Mouse (Mus musculus) heart, embryonic 11.5 days (tissue): Measurements from ENCODE around the gene Pigh. TPM values are rescaled to one million over a fixed set of nuclear protein-coding genes. Genes with fewer than 3 reads are reported as not detected.

ENCODE experiments used
- ATAC-seq: fragments of 200-750 bp; cut with Nextera tagmentation; replicated peaks from 2 replicates; pipeline ENCODE4 v1.8.0; 2017; ENCODE audit warnings: moderate library complexity; ENCODE audit not compliant: insufficient number of reproducible peaks, low FRiP score, low TSS enrichment
- H3K27ac ChIP-seq: fragments of 300-500 bp; sonication (generic); 2 replicates; pipeline ENCODE4 v1.5.1; 2014; ENCODE audit warnings: mild to moderate bottlenecking, low read depth, low read length
- H3K27me3 ChIP-seq: fragments of 300-500 bp; sonication (generic); 2 replicates; pipeline ENCODE4 v1.6.1; 2014; ENCODE audit warnings: mild to moderate bottlenecking, low read length, mixed read lengths; ENCODE audit not compliant: control insufficient read depth, insufficient read depth
- H3K36me3 ChIP-seq: fragments of 300-500 bp; sonication (generic); 2 replicates; pipeline ENCODE4 v1.6.1; 2014; ENCODE audit warnings: mild to moderate bottlenecking, low read length, moderate library complexity, mixed read lengths; ENCODE audit not compliant: control insufficient read depth, insufficient read depth
- H3K4me1 ChIP-seq: fragments of 300-500 bp; sonication (generic); 2 replicates; pipeline ENCODE4 v1.6.1; 2014; ENCODE audit warnings: low read length; ENCODE audit not compliant: control insufficient read depth, insufficient read depth
- H3K4me2 ChIP-seq: fragments of 300-500 bp; sonication (generic); 2 replicates; pipeline ENCODE4 v1.6.1; 2014; ENCODE audit warnings: mild to moderate bottlenecking, moderate library complexity
- H3K4me3 ChIP-seq: fragments of 300-500 bp; sonication (generic); 2 replicates; pipeline ENCODE4 v1.5.1; 2014; ENCODE audit warnings: low read depth, low read length
- H3K9ac ChIP-seq: fragments of 300-500 bp; sonication (generic); 2 replicates; pipeline ENCODE4 v1.6.1; 2014; ENCODE audit warnings: mild to moderate bottlenecking, low read depth, low read length, moderate library complexity
- H3K9me3 ChIP-seq: fragments of 300-500 bp; sonication (generic); replicated peaks from 2 replicates; pipeline ENCODE4 v1.6.1; 2016; ENCODE audit warnings: low read length; ENCODE audit not compliant: control insufficient read depth
- WGBS: fragments of 180-500 bp; shearing (Covaris S2); extraction: QIAGEN DNeasy Blood & Tissue Kit; methylation state at CpG from one replicate; pipeline ENCODE4 v1.1.7; 2014; ENCODE audit not compliant: insufficient replicate concordance; 5-methylcytosine and 5-hydroxymethylcytosine counted together
- polyA plus RNA-seq: library from polyadenylated mRNA; unstranded; fragments of >200 nt; fragmentation: Nextera tagmentation; extraction: Ambion mirVana; gene quantifications from 2 replicates; pipeline ENCODE4 v1.2.1, GENCODE M21; 2014

Pigh gene
- polyA plus RNA-seq, 1 experiment from 2014 or later = 17.7 TPM

DNA sequence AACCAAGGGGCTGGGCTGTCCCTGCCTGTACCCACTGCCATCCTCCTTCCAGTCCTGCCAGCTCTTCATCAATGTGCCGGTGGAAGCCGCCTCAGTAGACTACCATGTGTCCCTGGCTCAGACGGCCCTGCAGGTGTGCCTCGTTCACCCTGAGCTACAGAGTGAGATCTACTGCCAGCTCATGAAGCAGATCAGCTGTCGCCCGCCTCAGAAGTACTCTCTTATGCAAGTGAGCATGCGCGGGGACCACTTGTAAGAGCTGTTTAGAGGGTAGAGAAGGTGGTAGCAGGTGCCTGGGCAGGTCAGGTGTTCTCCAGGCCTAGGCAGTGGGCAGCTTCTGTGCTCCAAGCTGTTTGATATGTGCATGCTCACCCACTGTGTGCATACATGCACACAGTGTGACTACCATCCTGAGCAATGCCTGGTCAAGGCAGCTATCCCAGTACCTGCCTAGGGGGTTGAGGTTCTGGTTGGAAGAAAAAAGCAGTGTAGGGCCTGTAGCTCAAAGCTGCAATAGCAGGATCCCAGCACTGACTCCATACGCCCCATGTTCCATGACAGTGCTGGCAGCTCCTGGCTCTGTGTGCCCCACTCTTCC is 18.6 kb downstream of the Pigh start:
- H3K4me3 ChIP-seq = no peak overlapping the region
- H3K4me2 ChIP-seq = no peak overlapping the region
- H3K27me3 ChIP-seq = no peaks in the 10 kb centered on the region
- H3K9me3 ChIP-seq = no peaks in the 10 kb centered on the region
- no peak for ATAC-seq
- 82% methylated on average over 9 of the region's 9 CpGs for WGBS
- H3K36me3 ChIP-seq = peaks cover 18% of the 10 kb centered on the region
- H3K4me1 ChIP-seq = no peaks in the 10 kb centered on the region
- no peak overlapping the region for H3K9ac ChIP-seq
- H3K27ac ChIP-seq = no peak overlapping the region

- Histone ChIP-seq H3K9ac (no peak overlapping the region), H3K4me3 (no peak overlapping the region), H3K4me2 (no peak overlapping the region), H3K36me3 (peaks cover 15% of the 10 kb centered on the region), H3K27ac (no peak overlapping the region), H3K9me3 (no peaks in the 10 kb centered on the region), H3K4me1 (no peaks in the 10 kb centered on the region), H3K27me3 (no peaks in the 10 kb centered on the region)
- no peak for ATAC-seq
- WGBS = 85% methylated on average over 6 of the region's 6 CpGs
These were observed 19.5 kb downstream of the Pigh start for GRCm38 (mm10) chr12:79069916-79070315.

- no peak overlapping the region for H3K9ac ChIP-seq
- no peak overlapping the region for H3K27ac ChIP-seq
- H3K4me1 ChIP-seq = no peaks in the 10 kb centered on the region
- peaks cover 12% of the 10 kb centered on the region for H3K36me3 ChIP-seq
- H3K9me3 ChIP-seq = no peaks in the 10 kb centered on the region
- no peak overlapping the region for H3K4me3 ChIP-seq
- H3K27me3 ChIP-seq = no peaks in the 10 kb centered on the region
- 82% methylated on average over 6 of the region's 6 CpGs for WGBS
- ATAC-seq = no peak
- H3K4me2 ChIP-seq = no peak overlapping the region
These were observed 20.3 kb downstream of the Pigh start for GRCm38 (mm10) chr12:79069187-79069608.

- no peak overlapping the region for H3K9ac ChIP-seq
- no peaks in the 10 kb centered on the region for H3K4me1 ChIP-seq
- no peak overlapping the region for H3K27ac ChIP-seq
- no peak overlapping the region for H3K4me3 ChIP-seq
- no peak for ATAC-seq
- H3K4me2 ChIP-seq = no peak overlapping the region
- peaks cover 10% of the 10 kb centered on the region for H3K36me3 ChIP-seq
- 90% methylated on average over 11 of the region's 11 CpGs for WGBS
- H3K27me3 ChIP-seq = no peaks in the 10 kb centered on the region
- no peaks in the 10 kb centered on the region for H3K9me3 ChIP-seq
These were observed 21.1 kb downstream of the Pigh start for GRCm38 (mm10) chr12:79068306-79068705.

DNA sequence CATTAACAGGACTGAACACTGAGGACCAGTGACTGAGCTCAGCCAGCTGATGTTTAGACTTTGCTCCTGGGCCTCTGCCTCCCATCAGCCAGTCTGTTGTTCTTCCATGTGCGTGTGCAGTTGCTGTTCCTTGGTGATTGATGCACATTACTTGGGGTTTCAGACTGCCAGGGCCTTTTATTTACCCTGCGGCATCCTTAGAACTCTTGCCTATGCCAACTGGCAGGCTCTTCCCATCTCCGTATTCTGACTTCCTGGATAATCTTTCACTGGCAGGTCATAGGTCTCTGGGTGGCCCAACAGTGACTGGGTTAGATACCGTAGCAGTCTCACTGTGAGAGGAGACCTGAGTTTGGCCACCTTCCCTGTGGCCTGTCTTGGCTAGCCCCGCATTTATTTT is 21.9 kb downstream of the Pigh start:
- Histone ChIP-seq H3K4me2 (no peak overlapping the region), H3K9ac (no peak overlapping the region), H3K4me1 (no peaks in the 10 kb centered on the region), H3K9me3 (no peaks in the 10 kb centered on the region), H3K27me3 (no peaks in the 10 kb centered on the region), H3K36me3 (peaks cover 10% of the 10 kb centered on the region), H3K4me3 (no peak overlapping the region), H3K27ac (no peak overlapping the region)
- ATAC-seq = no peak
- WGBS = 86% methylated on average over 5 of the region's 5 CpGs

DNA sequence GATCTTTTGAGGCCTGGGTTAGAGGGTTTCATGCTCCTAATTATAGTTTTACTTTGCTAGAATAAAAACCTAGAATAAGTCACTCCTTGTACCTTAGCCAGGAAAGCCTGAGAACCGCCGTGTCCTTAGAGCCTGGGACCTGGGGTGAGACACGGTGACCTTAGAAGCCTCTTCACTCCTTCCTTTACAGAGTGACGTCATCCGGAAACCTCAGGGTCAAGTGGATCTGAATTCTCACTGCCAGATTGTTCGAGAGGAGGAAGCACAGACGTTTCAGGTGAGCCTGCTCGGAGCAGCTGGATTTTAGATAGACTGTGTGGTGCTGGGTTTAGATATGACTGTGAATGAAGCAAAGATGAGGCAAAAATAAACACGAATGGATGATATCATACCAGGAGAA is 23.0 kb downstream of the Pigh start:
- no peak for ATAC-seq
- Histone ChIP-seq H3K9me3 (no peaks in the 10 kb centered on the region), H3K4me3 (no peak overlapping the region), H3K4me1 (no peaks in the 10 kb centered on the region), H3K36me3 (peaks cover 10% of the 10 kb centered on the region), H3K27me3 (no peaks in the 10 kb centered on the region), H3K4me2 (no peak overlapping the region), H3K9ac (no peak overlapping the region), H3K27ac (no peak overlapping the region)
- 73% methylated on average over 9 of the region's 9 CpGs for WGBS

DNA sequence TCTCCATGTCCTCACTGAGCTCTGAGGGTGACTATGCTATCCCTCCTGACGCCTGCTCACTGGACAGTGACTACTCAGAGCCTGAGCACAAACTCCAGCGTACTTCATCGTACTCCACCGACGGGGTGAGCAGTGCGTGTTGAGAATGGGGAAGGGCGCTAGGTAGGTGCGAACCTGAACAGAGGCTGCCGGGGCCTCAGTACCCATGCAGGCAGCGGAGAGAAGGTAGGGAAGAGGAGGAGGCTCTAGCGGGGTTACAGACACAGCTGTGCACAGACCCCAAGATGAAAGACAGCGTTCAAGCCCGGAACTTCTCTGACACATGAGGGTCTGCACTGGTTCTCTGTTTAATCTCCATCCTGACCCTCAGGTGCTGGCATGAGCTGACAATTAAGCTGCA is 25.0 kb downstream of the Pigh start:
- 81% methylated on average over 13 of the region's 13 CpGs for WGBS

DNA sequence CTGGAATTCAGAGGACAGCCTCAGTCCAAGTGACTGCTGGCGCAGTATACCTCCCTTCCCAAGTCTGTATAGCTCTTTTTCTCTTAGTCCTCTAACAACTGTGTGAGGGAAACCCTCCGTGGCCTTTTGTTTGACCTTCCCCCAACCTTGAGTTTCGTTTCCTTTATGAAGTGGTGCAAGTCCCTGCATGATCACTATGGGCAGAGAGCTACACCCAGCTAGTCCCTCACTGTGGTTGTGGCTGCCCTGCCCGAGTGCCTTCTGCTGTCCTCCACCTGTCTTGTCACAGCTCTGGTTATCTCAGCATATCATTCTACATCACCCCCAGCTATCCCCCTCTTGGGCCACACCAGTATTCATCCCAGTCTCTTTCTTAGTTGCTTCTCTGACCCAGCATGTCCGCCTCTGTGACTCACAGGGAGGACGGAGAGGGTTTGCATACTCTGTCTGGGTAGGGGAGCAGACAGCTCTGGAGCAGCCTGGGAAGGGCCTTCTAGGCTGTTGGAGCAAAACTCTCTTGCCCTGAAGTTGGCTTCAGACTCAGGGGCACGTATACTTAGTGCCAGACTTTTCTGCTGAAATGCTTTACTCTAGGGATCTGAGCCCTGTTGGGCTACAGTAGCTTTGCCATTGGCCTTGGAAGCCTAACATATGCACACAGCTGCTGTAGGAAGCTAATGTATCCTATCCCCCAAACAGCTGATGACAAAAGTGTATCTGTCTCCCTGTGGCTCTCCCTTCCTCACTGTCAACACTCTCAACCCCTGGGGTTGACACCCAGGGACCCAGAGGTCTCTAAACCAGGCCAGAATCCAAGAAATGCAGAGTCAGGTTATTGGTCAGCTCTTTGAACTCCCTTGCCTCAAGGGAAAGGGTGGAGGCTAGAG is 28.4 kb downstream of the Pigh start:
- WGBS = 66% methylated on average over 7 of the region's 7 CpGs
- no peak for ATAC-seq

More for the DNA sequence above, 25.0 kb downstream of the Pigh start:
- peaks cover 8% of the 10 kb centered on the region; the same call in 1 of the 2 replicates for H3K36me3 ChIP-seq
- no peaks in the 10 kb centered on the region for H3K27me3 ChIP-seq
- no peak for ATAC-seq
- H3K27ac ChIP-seq = no peak overlapping the region
- H3K9me3 ChIP-seq = no peaks in the 10 kb centered on the region
- H3K9ac ChIP-seq = no peak overlapping the region
- peaks cover 8% of the 10 kb centered on the region for H3K4me1 ChIP-seq
- H3K4me3 ChIP-seq = no peak overlapping the region
- no peak overlapping the region for H3K4me2 ChIP-seq

More for the DNA sequence above, 28.4 kb downstream of the Pigh start:
- H3K27me3 ChIP-seq = no peaks in the 10 kb centered on the region
- no peaks in the 10 kb centered on the region for H3K36me3 ChIP-seq
- peaks cover 8% of the 10 kb centered on the region for H3K4me1 ChIP-seq
- no peaks in the 10 kb centered on the region for H3K9me3 ChIP-seq
- no peak overlapping the region for H3K4me2 ChIP-seq
- H3K4me3 ChIP-seq = no peak overlapping the region
- 0 out of 2 replicates have a peak overlapping the region, but pooled peaks have one; percentile 49 for H3K9ac ChIP-seq
- H3K27ac ChIP-seq = no peak overlapping the region
